Mouse (Mus musculus): ENCODE measurements around the gene Opcml. TPM values are rescaled to one million over a fixed set of nuclear protein-coding genes. Genes with fewer than 3 reads are reported as not detected.

Opcml gene
- total and polyA plus RNA-seq, 2 experiments = under 0.01 TPM; not detected in 1

GRCm38 (mm10) chr9:28336511-28337208 is 546.1 kb downstream of the Opcml start:
- Histone ChIP-seq H3K9ac (ENCODE audit: low read depth, low read length) (no peak overlapping the region), H3K36me3 (ENCODE audit: control insufficient read depth, insufficient read depth, low read length) (no peaks in the 10 kb centered on the region), H3K79me2 (ENCODE audit: control insufficient read depth, insufficient read depth, low read length) (no peaks in the 10 kb centered on the region), H3K4me1 (ENCODE audit: control insufficient read depth, insufficient read depth, low read length) (no peaks in the 10 kb centered on the region), H3K27me3 (ENCODE audit: control insufficient read depth, insufficient read depth, low read length) (no peaks in the 10 kb centered on the region), H3K27ac (replicated peaks; ENCODE audit: insufficient read depth, low read depth, low read length) (no peak overlapping the region), H3K4me3 (ENCODE audit: insufficient read depth, low read depth, low read length) (no peak overlapping the region)
- 36% methylated on average over 10 of the region's 10 CpGs for WGBS
- TF ChIP-seq CTCF (IDR thresholded peaks at IDR 0.05; ENCODE audit: low read depth, low read length) (no peak), POLR2A (IDR thresholded peaks at IDR 0.05; ENCODE audit: extremely low read depth, insufficient read depth, low read length) (no peak)
- DNase-seq (ENCODE audit: extremely low read depth, low read depth, low spot score) = no peak

GRCm38 (mm10) chr9:28337837-28338236 is 547.3 kb downstream of the Opcml start:
- Histone ChIP-seq H3K79me2 (ENCODE audit: control insufficient read depth, insufficient read depth, low read length) (no peaks in the 10 kb centered on the region), H3K36me3 (ENCODE audit: control insufficient read depth, insufficient read depth, low read length) (no peaks in the 10 kb centered on the region), H3K4me1 (ENCODE audit: control insufficient read depth, insufficient read depth, low read length) (no peaks in the 10 kb centered on the region), H3K9ac (ENCODE audit: low read depth, low read length) (no peak overlapping the region), H3K4me3 (ENCODE audit: insufficient read depth, low read depth, low read length) (no peak overlapping the region), H3K27ac (replicated peaks; ENCODE audit: insufficient read depth, low read depth, low read length) (no peak overlapping the region), H3K27me3 (ENCODE audit: control insufficient read depth, insufficient read depth, low read length) (no peaks in the 10 kb centered on the region)
- TF ChIP-seq CTCF (IDR thresholded peaks at IDR 0.05; ENCODE audit: low read depth, low read length) = no peak
- TF ChIP-seq POLR2A (IDR thresholded peaks at IDR 0.05; ENCODE audit: extremely low read depth, insufficient read depth, low read length) = no peak
- WGBS = 58% methylated on average over 2 of the region's 2 CpGs
- DNase-seq (ENCODE audit: extremely low read depth, low read depth, low spot score) = no peak

GRCm38 (mm10) chr9:28354978-28355377 is 564.4 kb downstream of the Opcml start:
- Histone ChIP-seq H3K27ac (replicated peaks; ENCODE audit: insufficient read depth, low read depth, low read length) (no peak overlapping the region), H3K36me3 (ENCODE audit: control insufficient read depth, insufficient read depth, low read length) (no peaks in the 10 kb centered on the region), H3K79me2 (ENCODE audit: control insufficient read depth, insufficient read depth, low read length) (no peaks in the 10 kb centered on the region), H3K27me3 (ENCODE audit: control insufficient read depth, insufficient read depth, low read length) (no peaks in the 10 kb centered on the region), H3K9ac (ENCODE audit: low read depth, low read length) (no peak overlapping the region), H3K4me3 (ENCODE audit: insufficient read depth, low read depth, low read length) (no peak overlapping the region), H3K4me1 (ENCODE audit: control insufficient read depth, insufficient read depth, low read length) (no peaks in the 10 kb centered on the region)
- no peak for TF ChIP-seq POLR2A (IDR thresholded peaks at IDR 0.05; ENCODE audit: extremely low read depth, insufficient read depth, low read length)
- no peak for TF ChIP-seq CTCF (IDR thresholded peaks at IDR 0.05; ENCODE audit: low read depth, low read length)
- no peak for DNase-seq (ENCODE audit: extremely low read depth, low read depth, low spot score)

GRCm38 (mm10) chr9:28357946-28358345 is 567.4 kb downstream of the Opcml start:
- Histone ChIP-seq H3K79me2 (ENCODE audit: control insufficient read depth, insufficient read depth, low read length) (no peaks in the 10 kb centered on the region), H3K27ac (replicated peaks; ENCODE audit: insufficient read depth, low read depth, low read length) (no peak overlapping the region), H3K36me3 (ENCODE audit: control insufficient read depth, insufficient read depth, low read length) (no peaks in the 10 kb centered on the region), H3K4me1 (ENCODE audit: control insufficient read depth, insufficient read depth, low read length) (no peaks in the 10 kb centered on the region), H3K4me3 (ENCODE audit: insufficient read depth, low read depth, low read length) (no peak overlapping the region), H3K9ac (ENCODE audit: low read depth, low read length) (no peak overlapping the region), H3K27me3 (ENCODE audit: control insufficient read depth, insufficient read depth, low read length) (no peaks in the 10 kb centered on the region)
- WGBS = 68% methylated on average over 3 of the region's 3 CpGs
- DNase-seq (ENCODE audit: extremely low read depth, low read depth, low spot score) = no peak
- TF ChIP-seq CTCF (IDR thresholded peaks at IDR 0.05; ENCODE audit: low read depth, low read length) = no peak
- no peak for TF ChIP-seq POLR2A (IDR thresholded peaks at IDR 0.05; ENCODE audit: extremely low read depth, insufficient read depth, low read length)

GRCm38 (mm10) chr9:28360691-28361090 is 570.1 kb downstream of the Opcml start:
- no peak overlapping the region for H3K27ac ChIP-seq (replicated peaks; ENCODE audit: insufficient read depth, low read depth, low read length)
- H3K4me3 ChIP-seq (ENCODE audit: insufficient read depth, low read depth, low read length) = no peak overlapping the region
- 80% methylated on average over 2 of the region's 2 CpGs for WGBS
- H3K79me2 ChIP-seq (ENCODE audit: control insufficient read depth, insufficient read depth, low read length) = no peaks in the 10 kb centered on the region
- no peak overlapping the region for H3K9ac ChIP-seq (ENCODE audit: low read depth, low read length)
- H3K36me3 ChIP-seq (ENCODE audit: control insufficient read depth, insufficient read depth, low read length) = no peaks in the 10 kb centered on the region
- no peaks in the 10 kb centered on the region for H3K27me3 ChIP-seq (ENCODE audit: control insufficient read depth, insufficient read depth, low read length)
- TF ChIP-seq POLR2A (IDR thresholded peaks at IDR 0.05; ENCODE audit: extremely low read depth, insufficient read depth, low read length) (no peak), CTCF (IDR thresholded peaks at IDR 0.05; ENCODE audit: low read depth, low read length) (no peak)
- no peaks in the 10 kb centered on the region for H3K4me1 ChIP-seq (ENCODE audit: control insufficient read depth, insufficient read depth, low read length)
- no peak for DNase-seq (ENCODE audit: extremely low read depth, low read depth, low spot score)

GRCm38 (mm10) chr9:28364473-28365159 is 574.0 kb downstream of the Opcml start:
- Histone ChIP-seq H3K36me3 (ENCODE audit: control insufficient read depth, insufficient read depth, low read length) (no peaks in the 10 kb centered on the region), H3K27me3 (ENCODE audit: control insufficient read depth, insufficient read depth, low read length) (no peaks in the 10 kb centered on the region), H3K79me2 (ENCODE audit: control insufficient read depth, insufficient read depth, low read length) (no peaks in the 10 kb centered on the region), H3K27ac (replicated peaks; ENCODE audit: insufficient read depth, low read depth, low read length) (no peak overlapping the region), H3K4me1 (ENCODE audit: control insufficient read depth, insufficient read depth, low read length) (no peaks in the 10 kb centered on the region), H3K4me3 (ENCODE audit: insufficient read depth, low read depth, low read length) (no peak overlapping the region), H3K9ac (ENCODE audit: low read depth, low read length) (no peak overlapping the region)
- TF ChIP-seq CTCF (IDR thresholded peaks at IDR 0.05; ENCODE audit: low read depth, low read length) (no peak), POLR2A (IDR thresholded peaks at IDR 0.05; ENCODE audit: extremely low read depth, insufficient read depth, low read length) (no peak)
- WGBS = 80% methylated on average over 10 of the region's 10 CpGs
- DNase-seq (ENCODE audit: extremely low read depth, low read depth, low spot score) = no peak

Measured in liver, adult 2 months (tissue).